Mouse (Mus musculus): ENCODE measurements at regions not wholly inside any gene's neighbourhood (a gene's known extent, or its start where the extent isn't known, plus 50 kb on each side); places are given as distances from the start of the nearest gene placed in this dataset.

DNA sequence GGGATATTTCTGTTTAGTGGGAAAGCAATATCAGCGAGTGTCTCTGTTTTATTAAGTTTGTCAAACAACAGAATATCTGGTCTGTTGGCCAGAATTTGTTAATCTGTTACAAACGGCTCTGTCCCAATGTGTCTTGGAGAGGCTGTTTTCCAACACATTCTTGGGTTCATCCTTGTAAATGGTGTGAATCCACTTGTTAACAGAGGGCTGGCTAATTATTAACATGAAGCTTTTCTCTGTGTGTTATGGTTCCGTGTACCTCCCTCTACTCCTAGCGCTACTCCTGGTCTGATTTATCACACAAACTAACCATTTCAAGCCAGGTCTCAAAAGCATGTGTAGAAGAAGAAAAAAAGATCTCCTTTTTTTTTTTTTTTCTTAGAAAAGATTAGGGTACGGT, 60.4 kb downstream of the Pou3f3 start:
- Histone ChIP-seq H3K27ac (ENCODE audit: insufficient read depth, low read length) (no peak overlapping the region), H3K27me3 (ENCODE audit: control insufficient read depth, insufficient read depth, low read length) (no peaks in the 10 kb centered on the region), H3K4me1 (ENCODE audit: control insufficient read depth, insufficient read depth, insufficient read length) (no peaks in the 10 kb centered on the region), H3K4me3 (ENCODE audit: extremely low read depth, insufficient read depth, insufficient read length) (no peak overlapping the region), H3K36me3 (ENCODE audit: control insufficient read depth, insufficient read depth, low read length) (no peaks in the 10 kb centered on the region)
- WGBS: 88% methylated on average over 5 of the region's 5 CpGs
- DNase-seq (ENCODE audit: low read depth in 1 of 2, low spot score in 2 of 2): no peak
- TF ChIP-seq POLR2A (IDR thresholded peaks at IDR 0.05; ENCODE audit: low read depth, low read length) (no peak), CTCF (IDR thresholded peaks at IDR 0.05; ENCODE audit: extremely low read depth, insufficient read depth, insufficient read length, insufficient replicate concordance) (no peak)

- no peaks in the 10 kb centered on the region for H3K27me3 ChIP-seq (ENCODE audit: control insufficient read depth, insufficient read depth, low read length)
- H3K36me3 ChIP-seq (ENCODE audit: control insufficient read depth, insufficient read depth, low read length): no peaks in the 10 kb centered on the region
- no peak overlapping the region for H3K27ac ChIP-seq (ENCODE audit: insufficient read depth, low read length)
- DNase-seq (ENCODE audit: low read depth in 1 of 2, low spot score in 2 of 2): no peak
- no peaks in the 10 kb centered on the region for H3K4me1 ChIP-seq (ENCODE audit: control insufficient read depth, insufficient read depth, insufficient read length)
- H3K4me3 ChIP-seq (ENCODE audit: extremely low read depth, insufficient read depth, insufficient read length): no peak overlapping the region
- TF ChIP-seq CTCF (IDR thresholded peaks at IDR 0.05; ENCODE audit: extremely low read depth, insufficient read depth, insufficient read length, insufficient replicate concordance) (no peak), POLR2A (IDR thresholded peaks at IDR 0.05; ENCODE audit: low read depth, low read length) (no peak)
Measured at GRCm38 (mm10) chr1:42756497-42756896, 60.9 kb downstream of the Pou3f3 start.

- WGBS: 73% methylated on average over 2 of the region's 2 CpGs
- Histone ChIP-seq H3K4me1 (ENCODE audit: control insufficient read depth, insufficient read depth, insufficient read length) (no peaks in the 10 kb centered on the region), H3K27me3 (ENCODE audit: control insufficient read depth, insufficient read depth, low read length) (no peaks in the 10 kb centered on the region)
Measured at GRCm38 (mm10) chr1:42763447-42763846, 67.9 kb downstream of the Pou3f3 start.

GRCm38 (mm10) chr1:42764048-42764447, 68.5 kb downstream of the Pou3f3 start:
- no peaks in the 10 kb centered on the region for H3K36me3 ChIP-seq (ENCODE audit: control insufficient read depth, insufficient read depth, low read length)
- TF ChIP-seq POLR2A (IDR thresholded peaks at IDR 0.05; ENCODE audit: low read depth, low read length) (no peak), CTCF (IDR thresholded peaks at IDR 0.05; ENCODE audit: extremely low read depth, insufficient read depth, insufficient read length, insufficient replicate concordance) (no peak)
- H3K4me3 ChIP-seq (ENCODE audit: extremely low read depth, insufficient read depth, insufficient read length): no peak overlapping the region
- no peaks in the 10 kb centered on the region for H3K4me1 ChIP-seq (ENCODE audit: control insufficient read depth, insufficient read depth, insufficient read length)
- no peaks in the 10 kb centered on the region for H3K27me3 ChIP-seq (ENCODE audit: control insufficient read depth, insufficient read depth, low read length)
- no peak overlapping the region for H3K27ac ChIP-seq (ENCODE audit: insufficient read depth, low read length)
- DNase-seq (ENCODE audit: low read depth in 1 of 2, low spot score in 2 of 2): no peak
- WGBS: 69% methylated on average over 2 of the region's 2 CpGs

More at GRCm38 (mm10) chr1:42763447-42763846, 67.9 kb downstream of the Pou3f3 start:
- Histone ChIP-seq H3K27ac (ENCODE audit: insufficient read depth, low read length) (no peak overlapping the region), H3K4me3 (ENCODE audit: extremely low read depth, insufficient read depth, insufficient read length) (no peak overlapping the region), H3K36me3 (ENCODE audit: control insufficient read depth, insufficient read depth, low read length) (no peaks in the 10 kb centered on the region)
- no peak for DNase-seq (ENCODE audit: low read depth in 1 of 2, low spot score in 2 of 2)
- TF ChIP-seq POLR2A (IDR thresholded peaks at IDR 0.05; ENCODE audit: low read depth, low read length) (no peak), CTCF (IDR thresholded peaks at IDR 0.05; ENCODE audit: extremely low read depth, insufficient read depth, insufficient read length, insufficient replicate concordance) (no peak)

DNA sequence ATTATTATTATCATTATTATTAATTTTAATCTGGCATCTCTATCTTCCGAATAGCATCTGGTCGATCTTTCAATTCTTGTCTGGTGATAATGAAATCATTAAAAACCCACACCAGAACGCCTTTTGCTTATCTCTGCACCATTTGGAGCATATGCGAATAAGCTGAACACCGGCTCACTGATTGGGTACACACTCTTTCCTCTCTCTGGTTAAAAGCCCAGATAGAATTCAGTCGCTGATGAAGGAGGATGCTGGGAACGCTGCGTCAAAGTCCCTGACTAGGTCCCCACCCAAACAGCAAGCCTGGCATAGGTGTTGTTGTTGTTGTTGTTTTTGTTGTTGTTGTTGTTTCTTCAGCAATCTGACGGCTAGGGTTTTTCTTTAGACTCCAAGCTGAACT, 74.5 kb downstream of the Pou3f3 start:
- WGBS: 74% methylated on average over 9 of the region's 9 CpGs
- no peaks in the 10 kb centered on the region for H3K27me3 ChIP-seq (ENCODE audit: control insufficient read depth, insufficient read depth, low read length)
- peaks cover 3% of the 10 kb centered on the region; the same call in 1 of the 2 replicates for H3K4me1 ChIP-seq (ENCODE audit: control insufficient read depth, insufficient read depth, insufficient read length)
- no peak for DNase-seq (ENCODE audit: low read depth in 1 of 2, low spot score in 2 of 2)
- no peaks in the 10 kb centered on the region for H3K36me3 ChIP-seq (ENCODE audit: control insufficient read depth, insufficient read depth, low read length)
- TF ChIP-seq CTCF (IDR thresholded peaks at IDR 0.05; ENCODE audit: extremely low read depth, insufficient read depth, insufficient read length, insufficient replicate concordance) (no peak), POLR2A (IDR thresholded peaks at IDR 0.05; ENCODE audit: low read depth, low read length) (no peak)
- no peak overlapping the region for H3K27ac ChIP-seq (ENCODE audit: insufficient read depth, low read length)
- H3K4me3 ChIP-seq (ENCODE audit: extremely low read depth, insufficient read depth, insufficient read length): no peak overlapping the region

DNA sequence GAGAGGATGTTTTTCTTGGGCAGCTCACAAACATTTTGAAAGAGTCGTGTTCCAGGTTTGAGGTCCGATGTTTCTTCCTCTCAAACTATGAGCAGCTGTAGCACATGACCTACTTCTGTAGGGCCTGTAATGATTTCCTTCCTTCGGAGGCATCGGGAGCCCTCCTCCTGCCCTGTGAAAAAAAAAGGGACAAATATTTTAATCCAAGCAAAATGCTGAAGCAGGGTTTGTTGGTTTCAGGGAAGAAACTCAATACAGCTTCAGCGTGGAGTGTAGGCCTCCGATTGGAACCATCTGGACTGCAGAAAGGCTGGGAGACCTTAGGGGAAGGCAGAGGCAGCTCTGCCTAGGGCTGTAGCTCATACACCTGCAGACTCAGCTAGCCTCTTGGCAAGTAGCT, 76.4 kb downstream of the Pou3f3 start:
- Histone ChIP-seq H3K4me3 (ENCODE audit: extremely low read depth, insufficient read depth, insufficient read length) (no peak overlapping the region), H3K27me3 (ENCODE audit: control insufficient read depth, insufficient read depth, low read length) (no peaks in the 10 kb centered on the region), H3K4me1 (ENCODE audit: control insufficient read depth, insufficient read depth, insufficient read length) (peaks cover 3% of the 10 kb centered on the region; the same call in 1 of the 2 replicates), H3K36me3 (ENCODE audit: control insufficient read depth, insufficient read depth, low read length) (no peaks in the 10 kb centered on the region), H3K27ac (ENCODE audit: insufficient read depth, low read length) (no peak overlapping the region)
- no peak for TF ChIP-seq POLR2A (IDR thresholded peaks at IDR 0.05; ENCODE audit: low read depth, low read length)
- no peak for TF ChIP-seq CTCF (IDR thresholded peaks at IDR 0.05; ENCODE audit: extremely low read depth, insufficient read depth, insufficient read length, insufficient replicate concordance)
- DNase-seq (ENCODE audit: low read depth in 1 of 2, low spot score in 2 of 2): no peak
- 51% methylated on average over 6 of the region's 6 CpGs for WGBS

- TF ChIP-seq CTCF (IDR thresholded peaks at IDR 0.05; ENCODE audit: extremely low read depth, insufficient read depth, insufficient read length, insufficient replicate concordance) (no peak), POLR2A (IDR thresholded peaks at IDR 0.05; ENCODE audit: low read depth, low read length) (no peak)
- H3K27ac ChIP-seq (ENCODE audit: insufficient read depth, low read length): no peak overlapping the region
- H3K4me3 ChIP-seq (ENCODE audit: extremely low read depth, insufficient read depth, insufficient read length): no peak overlapping the region
- H3K4me1 ChIP-seq (ENCODE audit: control insufficient read depth, insufficient read depth, insufficient read length): peaks cover 3% of the 10 kb centered on the region; the same call in 1 of the 2 replicates
- no peaks in the 10 kb centered on the region for H3K36me3 ChIP-seq (ENCODE audit: control insufficient read depth, insufficient read depth, low read length)
- no peaks in the 10 kb centered on the region for H3K27me3 ChIP-seq (ENCODE audit: control insufficient read depth, insufficient read depth, low read length)
- WGBS: 62% methylated on average over 20 of the region's 20 CpGs
- DNase-seq (ENCODE audit: low read depth in 1 of 2, low spot score in 2 of 2): peak in 1 of 2 experiments; percentile 15
Measured at GRCm38 (mm10) chr1:42773851-42774464, 77.1 kb upstream of the Mrps9 start.
